Mouse (Mus musculus) brain, embryonic 18.5 days (tissue): ENCODE data around the gene Ap3b1.
A peak's percentile ranks its signal among the peaks of the same experiment; 100 is the strongest.
"Not testable (repeated sequence)": the region's sequence is repeated elsewhere in the genome, so short reads cannot be mapped to it uniquely, and the experiment has no call there.

Source experiments
- DNase-seq: peaks from one replicate; pipeline ENCODE4 v3.0.0-alpha.2; 2012; ENCODE audit warnings: low read depth, low spot score

The Ap3b1 gene

GRCm38 (mm10) chr13:94358401-94359265 lies at the start of gene Ap3b1:
TSS of gene Ap3b1 (plus strand) at chr13:94358960.
- peak; percentile 70 for DNase-seq

- DNase-seq, result not testable (repeated sequence)
These were observed 45.9 kb upstream of the Ap3b1 start for GRCm38 (mm10) chr13:94312812-94313211.

GRCm38 (mm10) chr13:94316975-94317511 lies 41.7 kb upstream of the Ap3b1 start:
- peak; percentile 47 for DNase-seq

- DNase-seq, result no peak
These were observed 37.5 kb upstream of the Ap3b1 start for GRCm38 (mm10) chr13:94321094-94321792.

GRCm38 (mm10) chr13:94322475-94322874 lies 36.3 kb upstream of the Ap3b1 start:
- DNase-seq, result no peak

GRCm38 (mm10) chr13:94328063-94328462 lies 30.7 kb upstream of the Ap3b1 start:
- DNase-seq, result no peak

GRCm38 (mm10) chr13:94329005-94329404 lies 29.8 kb upstream of the Ap3b1 start:
- DNase-seq, result not testable (repeated sequence)

- peak; percentile 54 for DNase-seq
These were observed 28.3 kb upstream of the Ap3b1 start for GRCm38 (mm10) chr13:94330392-94330979.

GRCm38 (mm10) chr13:94338357-94338756 lies 20.4 kb upstream of the Ap3b1 start:
- DNase-seq, result no peak

- DNase-seq, result no peak
These were observed 15.6 kb upstream of the Ap3b1 start for GRCm38 (mm10) chr13:94343192-94343591.

- DNase-seq, result not testable (repeated sequence)
These were observed 14.2 kb upstream of the Ap3b1 start for GRCm38 (mm10) chr13:94344600-94344999.

- DNase-seq, result no peak
These were observed 4.2 kb upstream of the Ap3b1 start for GRCm38 (mm10) chr13:94354584-94354983.

GRCm38 (mm10) chr13:94358101-94358400 lies 709 bp upstream of the Ap3b1 start:
- DNase-seq, result no peak

- DNase-seq, result no peak
These were observed 641 bp downstream of the Ap3b1 start for GRCm38 (mm10) chr13:94359282-94359920.

GRCm38 (mm10) chr13:94361013-94361580 lies 2.3 kb downstream of the Ap3b1 start:
- DNase-seq, result not testable (repeated sequence)

- no peak for DNase-seq
These were observed 5.6 kb downstream of the Ap3b1 start for GRCm38 (mm10) chr13:94364336-94364735.

- no peak for DNase-seq
These were observed 6.5 kb downstream of the Ap3b1 start for GRCm38 (mm10) chr13:94365108-94365907.

GRCm38 (mm10) chr13:94367869-94368268 lies 9.1 kb downstream of the Ap3b1 start:
- DNase-seq, result no peak

- DNase-seq, result no peak
These were observed 11.8 kb downstream of the Ap3b1 start for GRCm38 (mm10) chr13:94370521-94370920.

- DNase-seq, result no peak
These were observed 13.3 kb downstream of the Ap3b1 start for GRCm38 (mm10) chr13:94372066-94372465.

GRCm38 (mm10) chr13:94374131-94374530 lies 15.4 kb downstream of the Ap3b1 start:
- DNase-seq, result no peak
